Mouse (Mus musculus) kidney, embryonic 15.5 days (tissue): ENCODE data around the gene Cbx7. TPM values are rescaled to one million over a fixed set of nuclear protein-coding genes. Genes with fewer than 3 reads are reported as not detected.
A peak's percentile ranks its signal among the peaks of the same experiment; 100 is the strongest.
"Not testable (repeated sequence)": the region's sequence is repeated elsewhere in the genome, so short reads cannot be mapped to it uniquely, and the experiment has no call there.

ENCODE experiments used
- ATAC-seq: fragments of 200-750 bp; cut with Nextera tagmentation; replicated peaks from 2 replicates; pipeline ENCODE4 v1.8.0; 2017; ENCODE audit warnings: moderate TSS enrichment; ENCODE audit not compliant: low FRiP score
- H3K27ac ChIP-seq: fragments of 300-500 bp; sonication (generic); 2 replicates; pipeline ENCODE4 v1.5.1; 2015; ENCODE audit warnings: mild to moderate bottlenecking, inconsistent platforms
- H3K27me3 ChIP-seq: fragments of 300-500 bp; sonication (generic); 2 replicates; pipeline ENCODE4 v1.6.1; 2015; ENCODE audit warnings: inconsistent platforms
- H3K36me3 ChIP-seq: fragments of 300-500 bp; sonication (generic); 2 replicates; pipeline ENCODE4 v1.6.1; 2015; ENCODE audit warnings: inconsistent platforms
- H3K4me1 ChIP-seq: fragments of 300-500 bp; sonication (generic); 2 replicates; pipeline ENCODE4 v1.6.1; 2015; ENCODE audit warnings: inconsistent platforms
- H3K4me2 ChIP-seq: fragments of 300-500 bp; sonication (generic); 2 replicates; pipeline ENCODE4 v1.6.1; 2015; ENCODE audit warnings: moderate library complexity, mild to moderate bottlenecking, inconsistent platforms
- H3K4me3 ChIP-seq: fragments of 300-500 bp; sonication (generic); replicated peaks from 2 replicates; pipeline ENCODE4 v1.5.1; 2015; ENCODE audit warnings: mild to moderate bottlenecking, inconsistent platforms
- H3K9ac ChIP-seq: fragments of 300-500 bp; sonication (generic); 2 replicates; pipeline ENCODE4 v1.6.1; 2015; ENCODE audit warnings: mild to moderate bottlenecking, inconsistent platforms
- H3K9me3 ChIP-seq: fragments of 300-500 bp; sonication (generic); replicated peaks from 2 replicates; pipeline ENCODE4 v1.6.1; 2016; ENCODE audit warnings: inconsistent platforms
- WGBS: fragments of 180-500 bp; shearing (Covaris S2); methylation state at CpG from one replicate; pipeline ENCODE4 v1.1.7; 2015; ENCODE audit warnings: mixed read lengths; 5-methylcytosine and 5-hydroxymethylcytosine counted together
- polyA plus RNA-seq: library from polyadenylated mRNA; unstranded; fragments of >200 nt; fragmentation: Nextera tagmentation; extraction: Ambion mirVana; gene quantifications from 2 replicates; pipeline ENCODE4 v1.2.1, GENCODE M21; 2015

Cbx7 gene
- polyA plus RNA-seq, 1 experiment from 2014 or later: 2.9 TPM

GRCm38 (mm10) chr15:79898988-79899387 lies 71.9 kb downstream of the Cbx7 start:
- ATAC-seq: no peak
- H3K4me2 ChIP-seq: no peak overlapping the region
- peaks cover 8% of the 10 kb centered on the region; the same call in 1 of the 2 replicates for H3K4me1 ChIP-seq
- H3K27me3 ChIP-seq: no peaks in the 10 kb centered on the region
- no peak overlapping the region for H3K27ac ChIP-seq
- 84% methylated on average over 5 of the region's 5 CpGs for WGBS
- no peak overlapping the region for H3K4me3 ChIP-seq
- 0 out of 2 replicates have a peak, but pooled peaks cover 3% of the 10 kb centered on the region for H3K36me3 ChIP-seq
- no peak overlapping the region for H3K9ac ChIP-seq
- no peaks in the 10 kb centered on the region for H3K9me3 ChIP-seq

DNA sequence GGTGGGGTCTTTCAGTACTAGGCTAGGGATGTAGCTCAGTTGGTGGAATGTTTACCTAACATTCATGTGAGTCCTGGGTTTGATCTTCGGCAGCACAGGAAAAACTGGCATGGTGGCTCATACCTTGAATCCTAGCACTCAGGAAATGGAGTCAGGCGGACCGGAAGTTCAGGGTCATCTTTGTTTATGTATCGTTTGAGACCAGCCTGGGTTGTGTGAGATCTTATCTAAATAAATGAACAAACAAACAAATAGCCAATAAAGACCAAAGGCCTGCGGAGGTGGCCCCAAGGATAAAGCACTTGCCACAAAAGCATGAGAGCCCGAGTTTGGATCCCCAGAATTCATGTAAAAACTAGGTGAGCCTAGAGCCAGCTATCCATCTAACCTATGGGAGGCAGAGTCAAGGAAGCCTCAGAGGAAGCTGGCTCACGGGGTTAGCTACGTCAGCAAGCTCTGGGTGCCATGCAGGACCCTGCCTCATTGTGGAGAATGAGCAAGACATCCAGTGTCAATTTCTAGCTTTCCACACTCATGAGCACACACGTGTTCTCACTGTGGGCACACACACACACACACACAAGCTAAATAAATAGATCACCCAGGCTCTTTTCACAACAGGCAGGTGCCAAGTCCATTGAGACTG lies 74.7 kb downstream of the Cbx7 start:
- H3K4me3 ChIP-seq: no peak overlapping the region
- H3K9ac ChIP-seq: no peak overlapping the region
- H3K4me2 ChIP-seq: no peak overlapping the region
- ATAC-seq: no peak
- peaks cover 23% of the 10 kb centered on the region for H3K4me1 ChIP-seq
- no peaks in the 10 kb centered on the region for H3K9me3 ChIP-seq
- no peaks in the 10 kb centered on the region; the same call in 1 of the 2 replicates for H3K27me3 ChIP-seq
- H3K36me3 ChIP-seq: 0 out of 2 replicates have a peak, but pooled peaks cover 3% of the 10 kb centered on the region
- peak overlapping the region; percentile 54; the same call in 1 of the 2 replicates for H3K27ac ChIP-seq
- 72% methylated on average over 9 of the region's 9 CpGs for WGBS

GRCm38 (mm10) chr15:79895221-79896079 lies 75.5 kb downstream of the Cbx7 start:
- not testable (repeated sequence) for H3K4me3 ChIP-seq, H3K27me3 ChIP-seq, ATAC-seq, H3K4me2 ChIP-seq, H3K9me3 ChIP-seq, H3K36me3 ChIP-seq
- peak overlapping the region; percentile 74 for H3K27ac ChIP-seq
- 0 out of 2 replicates have a peak overlapping the region, but pooled peaks have one; percentile 18 for H3K9ac ChIP-seq
- peaks cover 28% of the 10 kb centered on the region for H3K4me1 ChIP-seq
- WGBS: 74% methylated on average over 10 of the region's 23 CpGs

GRCm38 (mm10) chr15:79894343-79894742 lies 76.6 kb downstream of the Cbx7 start:
- Histone ChIP-seq H3K27ac (peak overlapping the region; percentile 34; the same call in 1 of the 2 replicates), H3K4me3 (no peak overlapping the region)
- WGBS: 81% methylated on average over 4 of the region's 4 CpGs

DNA sequence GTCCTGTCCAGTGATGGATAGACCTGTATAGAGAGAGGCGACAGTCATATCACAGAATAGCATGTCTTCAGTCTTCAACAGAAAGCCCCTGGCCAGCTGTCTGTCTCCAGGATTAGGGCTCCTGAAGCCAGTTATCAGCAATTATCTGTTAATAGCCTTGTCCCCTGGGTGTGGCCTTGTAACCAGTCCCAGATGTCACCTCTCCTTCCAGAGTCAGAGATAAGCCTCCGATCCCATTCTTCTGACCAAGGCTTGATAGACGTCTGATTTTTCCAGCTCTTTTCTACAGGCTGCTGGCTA lies 77.1 kb downstream of the Cbx7 start:
- Histone ChIP-seq H3K4me2 (peak overlapping the region; percentile 66), H3K9ac (no peak overlapping the region), H3K36me3 (0 out of 2 replicates have a peak, but pooled peaks cover 3% of the 10 kb centered on the region), H3K9me3 (no peaks in the 10 kb centered on the region), H3K4me3 (peak overlapping the region; percentile 54; the same call in 1 of the 2 replicates), H3K4me1 (peaks cover 28% of the 10 kb centered on the region), H3K27me3 (peaks cover 6% of the 10 kb centered on the region; the same call in 1 of the 2 replicates), H3K27ac (peak overlapping the region; percentile 10; the same call in 1 of the 2 replicates)
- ATAC-seq: no peak
- 72% methylated on average over 3 of the region's 3 CpGs for WGBS

More at GRCm38 (mm10) chr15:79894343-79894742, 76.6 kb downstream of the Cbx7 start:
- Histone ChIP-seq H3K36me3 (0 out of 2 replicates have a peak, but pooled peaks cover 3% of the 10 kb centered on the region), H3K4me2 (peak overlapping the region; percentile 66; the same call in 1 of the 2 replicates), H3K9ac (no peak overlapping the region), H3K4me1 (peaks cover 28% of the 10 kb centered on the region), H3K27me3 (peaks cover 6% of the 10 kb centered on the region; the same call in 1 of the 2 replicates), H3K9me3 (no peaks in the 10 kb centered on the region)
- no peak for ATAC-seq

DNA sequence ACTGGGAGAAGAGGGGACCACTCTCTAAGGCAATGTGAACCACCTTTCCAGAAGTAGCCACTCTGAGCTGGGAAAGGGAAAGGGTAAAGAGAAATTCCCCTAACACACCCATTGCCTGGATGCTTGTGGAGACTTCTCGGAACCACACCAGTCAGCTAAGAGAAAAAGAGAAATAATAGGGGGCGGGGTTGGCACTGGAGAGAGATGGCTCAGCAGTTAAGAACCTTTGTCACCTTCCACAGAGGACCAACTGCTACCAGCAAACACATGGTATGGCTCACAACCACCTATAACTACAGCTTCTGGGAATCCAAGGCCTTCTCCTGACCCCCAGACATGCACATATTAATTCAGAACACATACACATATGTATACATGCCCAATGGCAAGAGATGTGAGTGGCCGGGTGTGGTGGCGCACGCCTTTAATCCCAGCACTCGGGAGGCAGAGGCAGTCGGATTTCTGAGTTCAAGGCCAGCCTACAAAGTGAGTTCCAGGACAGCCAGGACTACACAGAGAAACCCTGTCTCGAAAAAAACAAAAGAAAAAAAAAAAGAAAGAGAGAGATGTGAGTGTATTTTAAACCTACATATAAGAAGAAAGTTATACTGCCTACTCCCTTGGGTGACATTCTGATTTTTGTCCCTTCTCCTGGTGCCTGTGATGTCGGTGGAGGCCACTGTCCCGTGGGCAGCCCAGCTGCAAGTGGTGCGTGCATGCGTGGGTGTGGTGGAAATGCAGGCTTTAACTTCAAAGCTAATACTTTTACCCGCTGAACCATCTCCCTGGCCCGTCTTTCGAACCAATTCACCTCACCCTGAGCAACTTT lies 77.7 kb downstream of the Cbx7 start:
- H3K27ac ChIP-seq: peak overlapping the region; percentile 84; the same call in 1 of the 2 replicates
- H3K4me1 ChIP-seq: peaks cover 28% of the 10 kb centered on the region
- ATAC-seq: no peak
- H3K9ac ChIP-seq: peak overlapping the region; percentile 53; the same call in 1 of the 2 replicates
- no peaks in the 10 kb centered on the region for H3K36me3 ChIP-seq
- peak overlapping the region; percentile 66 for H3K4me2 ChIP-seq
- peaks cover 6% of the 10 kb centered on the region; the same call in 1 of the 2 replicates for H3K27me3 ChIP-seq
- peak overlapping the region; percentile 54 for H3K4me3 ChIP-seq
- no peaks in the 10 kb centered on the region for H3K9me3 ChIP-seq
- 72% methylated on average over 15 of the region's 15 CpGs for WGBS

GRCm38 (mm10) chr15:79892213-79892541 lies 78.7 kb downstream of the Cbx7 start:
- H3K9ac ChIP-seq: peak overlapping the region; percentile 53
- peaks cover 28% of the 10 kb centered on the region for H3K4me1 ChIP-seq
- H3K27me3 ChIP-seq: peaks cover 6% of the 10 kb centered on the region; the same call in 1 of the 2 replicates
- under 1% methylated on average over 12 of the region's 12 CpGs for WGBS
- H3K4me3 ChIP-seq: peak overlapping the region; percentile 54
- peak; percentile 68 for ATAC-seq
- no peaks in the 10 kb centered on the region for H3K9me3 ChIP-seq
- H3K4me2 ChIP-seq: peak overlapping the region; percentile 66
- no peaks in the 10 kb centered on the region for H3K36me3 ChIP-seq
- H3K27ac ChIP-seq: peak overlapping the region; percentile 84

- Histone ChIP-seq H3K27ac (peak within 1 kb of the TSS; percentile 84), H3K4me3 (peak within 1 kb of the TSS; percentile 54), H3K4me2 (peak within 1 kb of the TSS; percentile 66), H3K9ac (peak within 1 kb of the TSS; percentile 53), H3K9me3 (no peaks in the 10 kb centered on the region), H3K27me3 (peaks cover 6% of the 10 kb centered on the region; the same call in 1 of the 2 replicates), H3K4me1 (peaks cover 28% of the 10 kb centered on the region), H3K36me3 (no peaks in the 10 kb centered on the region)
- peak; percentile 47; the same call in 1 of the 2 replicates for ATAC-seq
- 1% methylated on average over 20 of the region's 20 CpGs for WGBS
These were observed 79.3 kb downstream of the Cbx7 start, which contains the start of gene Apobec3 for GRCm38 (mm10) chr15:79891436-79892212. Apobec3 (plus strand) TSS chr15:79891659.

- H3K9me3 ChIP-seq: no peaks in the 10 kb centered on the region
- 69% methylated on average over 5 of the region's 5 CpGs for WGBS
- H3K36me3 ChIP-seq: no peaks in the 10 kb centered on the region
- no peak for ATAC-seq
- H3K4me3 ChIP-seq: no peak overlapping the region
- H3K4me2 ChIP-seq: no peak overlapping the region
- H3K9ac ChIP-seq: no peak overlapping the region
- no peak overlapping the region for H3K27ac ChIP-seq
- H3K4me1 ChIP-seq: peaks cover 13% of the 10 kb centered on the region
- no peaks in the 10 kb centered on the region for H3K27me3 ChIP-seq
These were observed 86.1 kb downstream of the Cbx7 start for GRCm38 (mm10) chr15:79884820-79885219.

DNA sequence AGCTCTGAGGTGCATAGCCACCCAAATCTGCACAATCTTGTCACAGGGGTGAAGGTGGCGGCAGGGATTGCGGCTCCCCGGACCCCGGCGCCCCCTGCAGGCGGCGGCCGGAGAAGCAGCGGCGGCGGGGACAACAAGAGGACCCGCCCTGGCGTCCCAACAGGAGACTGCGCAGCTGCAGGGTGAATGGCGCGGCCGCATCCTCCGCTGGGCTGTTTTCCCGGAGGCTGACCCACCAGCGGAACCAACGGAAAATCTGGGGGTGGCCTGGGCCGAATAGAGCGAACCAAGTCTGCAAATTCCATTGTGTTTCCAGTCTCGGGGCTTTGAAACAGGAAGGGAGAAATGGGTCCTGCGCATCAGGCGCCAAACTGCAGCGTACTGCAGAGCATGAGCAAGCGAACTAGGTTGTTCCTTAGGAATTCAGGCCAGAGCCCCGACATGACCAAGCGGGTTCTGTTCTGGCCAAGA lies 87.5 kb downstream of the Cbx7 start:
- Histone ChIP-seq H3K27me3 (no peaks in the 10 kb centered on the region), H3K4me2 (peak overlapping the region; percentile 73), H3K4me1 (peaks cover 27% of the 10 kb centered on the region), H3K27ac (peak overlapping the region; percentile 92), H3K36me3 (no peaks in the 10 kb centered on the region), H3K4me3 (peak overlapping the region; percentile 55), H3K9ac (peak overlapping the region; percentile 51), H3K9me3 (no peaks in the 10 kb centered on the region)
- 1% methylated on average over 30 of the region's 30 CpGs for WGBS
- ATAC-seq: peak; percentile 85
